Mouse (Mus musculus) spleen, adult 2 months (tissue): ENCODE measurements around the gene Lmtk2.

ENCODE experiments used
- CTCF ChIP-seq: fragments of 200-500 bp; IDR thresholded peaks from 2 replicates; pipeline ENCODE4 v1.5.1; 2011; ENCODE audit warnings: mild to moderate bottlenecking, inconsistent platforms; ENCODE audit not compliant: insufficient read depth, insufficient read length, insufficient replicate concordance; ENCODE audit errors: extremely low read depth
- POLR2A ChIP-seq: fragments of 200-500 bp; IDR thresholded peaks from 2 replicates; pipeline ENCODE4 v1.6.1; 2011; ENCODE audit warnings: low read depth, low read length, inconsistent platforms

GRCm38 (mm10) chr5:144192673-144193072 is 92.4 kb downstream of the Lmtk2 start:
- no peak for TF ChIP-seq POLR2A
- no peak for TF ChIP-seq CTCF
